Mouse (Mus musculus) adrenal gland, postnatal 25 days (tissue): ENCODE data around the gene Lrp3. TPM values are rescaled to one million over a fixed set of nuclear protein-coding genes. Genes with fewer than 3 reads are reported as not detected.
"Not testable (repeated sequence)": the region's sequence is repeated elsewhere in the genome, so short reads cannot be mapped to it uniquely, and the experiment has no call there.

ENCODE experiments used
- DNase-seq: peaks from one replicate; pipeline ENCODE4 v3.0.0; 2021; ENCODE audit warnings: mixed read lengths
- long read RNA-seq: library from polyadenylated mRNA; stranded (forward); transcript quantifications from one replicate; pipeline ENCODE4 v2.0.0, GENCODE M21; 2021
- total RNA-seq: library from RNA; stranded (reverse); gene quantifications from 2 replicates; pipeline ENCODE4 v1.2.3, GENCODE M21; 2021

Lrp3 gene
- 15.7 and 20.2 TPM in 2 replicates for total RNA-seq
- long read RNA-seq, full-length matches to known transcripts = 17 of 38 reads
- long read RNA-seq, partial matches to known transcripts = 12 of 38 reads
- long read RNA-seq, other reads (novel, unspliced or antisense) = 9 of 38 reads

DNA sequence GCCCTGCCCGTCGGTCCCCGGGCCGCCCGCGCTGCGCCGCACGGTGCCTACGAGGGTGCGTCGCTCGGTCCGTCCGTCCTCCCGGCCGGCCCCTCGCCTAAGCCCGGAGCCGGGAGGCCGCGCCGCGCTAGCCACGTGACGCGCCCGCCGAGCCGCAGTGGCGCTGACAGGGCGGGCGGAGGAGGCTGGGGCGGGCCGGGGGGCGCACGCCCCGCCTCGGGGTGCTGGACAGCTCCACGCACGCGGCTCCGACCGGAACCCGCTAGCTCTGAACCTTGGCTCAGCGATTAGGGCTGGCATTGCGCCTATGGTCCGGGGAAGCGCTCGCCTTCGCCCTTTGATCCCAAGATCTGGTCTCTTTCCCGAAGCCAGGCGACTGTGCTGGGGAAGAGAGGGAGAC is at the start of gene Lrp3:
Gene Lrp3, minus strand, starts transcription at position 274 of the 400 bp plus-strand sequence.
- peak; percentile 90 for DNase-seq

DNA sequence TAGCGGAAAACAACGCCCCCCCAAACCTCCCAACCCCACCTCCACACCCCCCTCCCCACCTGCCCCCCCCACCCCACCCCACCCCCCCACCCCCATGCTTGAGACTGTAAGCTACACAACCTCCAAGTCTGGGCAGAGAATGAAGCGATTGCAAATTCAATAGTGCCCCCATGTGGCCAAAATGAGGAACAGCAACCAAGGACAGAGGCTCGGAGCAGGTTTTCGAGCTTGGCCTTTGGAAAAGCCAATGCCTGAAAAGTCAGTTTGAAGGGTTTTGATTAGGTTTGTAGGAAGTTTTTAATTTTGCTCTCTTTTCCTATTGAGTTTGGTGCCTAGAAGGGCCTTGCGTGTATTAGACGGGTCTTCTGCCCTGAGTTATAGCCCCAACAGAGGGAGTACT is 49.4 kb upstream of the Lrp3 start:
- peak; percentile 33 for DNase-seq

DNA sequence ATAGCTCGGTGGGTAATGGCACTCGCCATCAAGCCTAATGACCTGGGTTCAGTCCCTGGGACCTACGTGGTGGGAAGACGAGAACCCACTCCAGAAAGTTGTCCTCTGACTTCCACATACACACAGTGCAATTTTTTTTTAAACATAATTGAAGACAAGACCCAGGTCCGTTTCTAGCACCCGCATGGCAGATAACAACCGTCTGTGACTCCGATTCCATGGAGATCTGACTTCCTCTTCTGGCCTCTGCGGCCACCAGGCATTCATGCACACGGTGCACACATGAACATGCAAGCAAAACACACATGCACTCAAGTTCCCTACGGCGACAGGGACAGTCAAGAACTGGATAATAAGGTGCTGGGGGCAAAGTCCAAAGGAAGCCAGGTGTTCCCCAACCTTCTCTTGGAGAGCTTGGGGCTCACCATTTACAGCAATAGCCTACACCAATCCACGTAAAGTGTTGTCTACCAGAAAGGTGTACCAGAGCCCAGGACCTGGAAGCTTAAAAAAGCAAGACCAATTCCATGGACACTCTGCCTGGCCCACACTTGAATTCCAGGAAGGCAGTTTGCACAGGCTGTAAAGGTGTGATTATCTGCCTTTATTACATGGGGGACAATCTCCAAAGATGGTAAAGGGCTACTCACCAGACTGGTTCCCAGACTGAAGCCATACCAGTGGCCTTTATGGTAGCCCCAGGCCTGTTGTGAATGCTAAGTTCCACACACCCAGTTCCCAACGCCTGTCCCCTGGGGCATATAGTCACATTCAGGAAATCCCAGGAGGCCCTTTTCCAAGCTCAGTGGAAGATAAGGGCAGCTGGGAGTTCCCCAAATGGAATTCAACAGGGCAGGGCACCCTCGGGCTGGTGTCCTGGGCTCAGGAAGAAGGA is 48.5 kb upstream of the Lrp3 start:
- DNase-seq = no peak

DNA sequence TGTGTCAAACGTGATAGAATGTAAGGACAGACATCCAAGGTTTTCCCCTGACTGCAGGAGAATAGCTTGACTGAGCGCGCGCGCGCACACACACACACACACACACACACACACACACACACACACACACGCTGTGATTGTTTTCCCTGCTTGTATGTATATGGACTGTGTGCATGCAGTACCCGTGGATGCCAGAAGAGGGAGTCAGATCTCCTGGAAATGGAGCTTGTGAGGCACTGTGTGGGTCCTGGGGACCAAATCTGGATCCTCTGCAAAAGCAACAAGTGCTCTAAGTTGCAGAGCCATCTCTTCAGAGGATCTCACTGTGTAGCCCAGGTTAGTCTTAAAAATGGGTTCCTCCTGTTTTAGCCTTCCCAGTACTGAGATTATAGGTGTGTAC is 44.1 kb upstream of the Lrp3 start:
- DNase-seq = no peak

DNA sequence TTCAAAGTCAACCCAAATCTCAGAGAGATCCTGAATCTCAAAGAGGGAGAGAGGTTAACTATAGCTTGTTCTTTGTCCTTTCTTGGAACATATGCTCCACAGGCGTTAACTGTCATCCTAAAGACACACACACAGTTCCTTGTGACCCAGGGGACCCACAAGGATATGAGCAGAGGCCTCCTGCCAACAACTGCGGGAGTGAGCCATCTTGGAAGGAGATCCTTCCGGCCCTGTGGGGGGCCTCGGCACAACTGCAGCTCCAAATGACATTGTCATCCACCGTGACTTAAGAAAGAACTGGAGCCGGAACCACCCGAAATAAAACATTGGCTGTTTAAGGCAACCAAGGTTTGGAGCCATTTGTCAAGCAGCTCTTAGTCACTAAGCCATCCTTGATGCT is 43.0 kb upstream of the Lrp3 start:
- no peak for DNase-seq

DNA sequence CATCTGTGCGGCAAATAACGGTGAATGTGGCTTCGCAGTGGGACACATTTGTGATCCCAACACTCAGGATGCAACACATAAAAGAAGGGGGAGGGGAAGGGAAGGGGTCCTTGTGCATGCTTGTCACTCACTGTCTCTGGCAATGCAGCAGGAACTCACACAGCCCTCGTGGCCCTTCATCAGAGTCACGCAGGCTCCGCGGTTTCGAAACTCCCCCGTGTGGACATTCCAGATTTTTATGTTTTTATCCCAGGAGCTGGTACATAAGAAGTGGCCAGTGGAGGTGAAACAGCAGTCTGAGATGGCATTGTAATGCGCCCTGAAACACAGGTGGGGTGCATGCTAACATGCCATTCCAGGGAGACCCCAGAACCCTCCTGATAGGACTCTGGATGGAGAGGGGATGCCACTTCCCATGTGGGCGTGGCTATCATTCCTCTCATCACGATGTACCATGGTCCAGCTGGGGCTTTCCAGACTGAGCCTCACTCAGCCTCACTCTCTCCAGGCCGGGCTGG is 36.8 kb upstream of the Lrp3 start:
- peak; percentile 37 for DNase-seq

DNA sequence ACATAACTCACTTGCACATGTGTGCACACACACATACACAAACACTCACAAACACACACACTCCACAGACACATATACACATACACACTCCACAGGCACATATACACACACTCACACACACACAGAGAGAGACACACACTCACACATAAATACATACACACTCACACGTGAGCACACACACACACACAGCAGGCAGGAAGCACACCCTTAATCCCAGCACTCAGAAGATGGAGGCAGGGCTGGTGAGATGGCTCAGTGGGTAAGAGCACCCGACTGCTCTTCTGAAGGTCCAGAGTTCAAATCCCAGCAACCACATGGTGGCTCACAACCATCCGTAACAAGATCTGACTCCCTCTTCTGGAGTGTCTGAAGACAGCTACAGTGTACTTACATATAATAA is 22.6 kb upstream of the Lrp3 start:
- DNase-seq = not testable (repeated sequence)

DNA sequence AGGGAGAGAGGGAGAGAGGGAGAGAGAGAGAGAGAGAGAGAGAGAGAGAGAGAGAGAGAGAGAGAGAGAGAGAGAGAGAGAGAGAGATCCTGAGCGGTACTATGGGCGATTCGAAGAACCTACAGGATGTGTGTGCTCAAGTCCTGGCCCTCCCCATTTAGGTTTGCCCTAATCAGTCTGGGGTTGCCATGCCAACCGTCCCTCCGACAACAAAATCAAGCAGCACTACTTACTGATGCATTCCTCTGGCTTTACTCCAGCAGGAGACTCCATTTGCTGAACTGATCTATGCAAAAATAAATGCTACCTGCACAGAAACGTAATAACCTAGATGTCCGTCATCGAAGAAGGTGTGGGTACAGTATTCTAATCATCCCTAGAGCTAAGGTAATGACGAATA is 20.0 kb upstream of the Lrp3 start:
- peak; percentile 62 for DNase-seq

DNA sequence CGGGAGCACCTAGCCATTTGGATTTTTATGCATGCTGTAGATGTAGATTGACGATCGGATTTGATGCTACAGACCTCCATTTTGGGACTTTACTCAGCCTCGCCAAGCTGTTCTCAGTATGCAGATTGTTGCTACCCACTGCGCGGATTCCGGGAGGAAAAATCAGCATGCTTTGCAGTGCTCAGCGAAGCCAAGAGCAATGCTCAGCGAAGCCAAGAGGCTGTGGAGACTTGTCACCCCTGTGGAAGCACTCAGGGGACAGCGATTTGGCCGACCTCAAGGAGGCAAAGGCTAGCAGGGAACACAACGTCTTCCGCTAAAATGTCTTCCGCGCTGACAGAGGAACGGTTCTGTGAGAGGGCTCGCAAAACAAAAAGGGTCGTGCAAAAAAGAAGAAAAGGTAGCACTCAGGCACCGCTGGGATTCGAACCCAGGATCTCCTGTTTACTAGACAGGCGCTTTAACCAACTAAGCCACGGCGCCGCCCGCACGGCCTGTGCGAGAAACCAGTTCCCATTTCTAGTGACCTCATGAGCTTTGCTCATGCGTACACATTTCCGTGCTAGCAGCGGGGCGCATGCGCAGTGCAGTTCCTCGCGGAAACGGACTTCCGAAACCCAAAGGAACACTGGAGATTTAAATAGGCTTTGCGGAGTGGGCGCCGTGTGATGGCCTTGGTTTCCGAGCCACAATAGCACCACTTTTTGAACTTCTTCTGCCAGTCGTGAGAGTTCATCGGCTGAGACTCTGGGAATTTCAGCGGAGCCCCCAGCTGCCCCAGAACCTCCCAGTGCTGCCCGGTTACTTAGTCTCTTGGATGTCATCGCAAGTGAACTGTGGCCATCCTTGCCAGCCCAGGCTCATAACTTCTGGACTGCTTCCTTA is 19.3 kb upstream of the Lrp3 start:
- peak; percentile 97 for DNase-seq

DNA sequence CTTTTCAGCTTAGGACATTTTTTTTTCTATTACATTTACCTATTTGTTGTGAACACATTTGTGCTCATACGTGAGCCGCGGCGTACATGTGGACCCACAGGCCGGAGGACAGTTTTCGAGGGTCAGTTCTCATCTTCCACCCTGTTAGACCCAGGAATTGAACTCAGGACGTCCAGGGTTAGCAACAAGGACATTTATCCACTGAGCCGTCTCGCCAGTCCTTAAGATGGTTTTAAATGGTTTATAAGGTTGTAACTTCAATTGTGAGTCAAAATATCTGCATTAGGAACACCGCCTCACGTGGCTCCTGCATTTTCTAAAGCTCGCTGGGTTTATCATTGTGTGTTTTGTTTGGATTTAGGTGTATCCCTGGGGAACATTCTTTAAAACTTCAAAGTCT is 18.6 kb upstream of the Lrp3 start:
- DNase-seq = no peak

DNA sequence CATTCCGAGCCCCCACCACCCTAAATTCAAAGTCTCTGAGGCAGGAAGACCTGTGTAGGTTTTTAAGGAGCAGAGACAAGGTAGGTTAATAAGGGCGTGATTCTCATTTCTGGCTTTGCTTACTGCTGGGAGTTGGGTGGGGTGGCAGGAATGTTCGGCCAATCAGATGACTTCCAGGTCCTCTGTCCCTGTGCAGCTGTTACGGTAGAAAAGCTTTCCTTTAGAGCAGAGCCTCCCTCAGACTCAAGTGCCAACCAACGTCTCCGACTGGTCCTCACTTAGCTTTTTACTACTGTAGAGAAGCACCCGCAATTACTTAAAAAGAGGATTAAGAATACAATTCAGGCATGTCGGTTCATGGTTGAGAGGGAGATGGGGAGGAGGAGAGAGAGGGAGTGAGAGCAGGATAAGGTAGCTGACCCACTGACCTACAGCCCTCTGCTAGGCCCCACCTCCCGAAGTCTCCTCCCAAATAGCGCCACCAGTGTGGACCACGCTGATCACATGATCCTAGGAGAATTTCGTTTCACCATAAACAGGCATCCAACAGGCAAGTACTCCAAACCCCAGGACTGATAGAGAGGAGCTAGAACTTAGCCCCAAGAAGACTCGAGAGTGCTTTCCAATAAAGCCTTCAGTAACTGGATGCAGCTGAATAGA is 17.6 kb upstream of the Lrp3 start:
- no peak for DNase-seq

DNA sequence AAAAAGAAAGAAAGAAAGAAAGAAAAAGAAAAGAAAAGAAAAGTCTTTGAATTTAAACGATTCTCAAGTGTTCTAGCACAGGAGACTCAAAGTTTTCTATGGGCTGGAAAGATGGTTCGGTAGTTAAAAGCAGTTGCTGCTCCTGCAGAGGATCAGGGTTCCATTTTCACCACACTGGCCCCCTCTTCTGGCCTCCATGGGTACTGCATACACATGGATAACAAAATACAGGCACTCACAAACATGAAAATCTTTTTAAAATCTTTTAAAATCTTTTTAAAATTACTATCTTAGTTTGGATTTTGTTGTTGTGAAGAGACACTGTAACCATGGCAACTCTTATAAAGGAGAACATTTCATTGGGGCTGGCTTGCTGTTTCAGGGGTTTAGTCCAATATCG is 15.0 kb upstream of the Lrp3 start:
- DNase-seq = no peak

DNA sequence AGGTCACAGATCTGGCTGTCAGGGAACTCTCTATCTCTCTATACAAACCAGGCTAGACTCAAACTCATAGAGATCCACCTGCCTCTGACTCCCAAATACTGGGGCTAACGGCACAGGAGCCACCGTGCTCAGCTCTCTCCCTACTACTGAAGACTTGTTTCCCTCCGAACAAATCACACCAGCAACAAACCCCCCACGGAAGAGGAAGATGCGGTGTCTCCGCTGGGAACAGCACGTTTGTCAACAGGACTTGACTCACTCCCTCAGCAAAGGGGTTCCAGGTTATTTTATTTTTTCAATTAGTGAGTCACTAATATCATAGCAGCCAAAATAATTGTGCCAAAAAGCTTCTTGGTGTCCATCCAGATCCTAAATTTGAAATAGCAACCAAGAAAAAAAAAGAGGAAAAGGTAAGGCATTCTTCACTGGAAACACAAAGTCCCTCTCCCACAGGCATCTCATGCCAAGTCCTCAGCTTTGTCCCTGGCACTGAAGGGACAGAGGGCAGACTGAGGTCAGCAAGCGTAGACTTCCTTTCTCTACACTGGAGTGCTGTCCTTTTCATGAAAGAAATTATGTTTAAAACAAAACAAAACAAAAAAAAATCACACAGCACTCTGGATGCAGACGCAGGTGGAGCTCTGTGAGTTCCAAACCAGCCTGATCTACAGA is 5.5 kb upstream of the Lrp3 start:
- DNase-seq = no peak

DNA sequence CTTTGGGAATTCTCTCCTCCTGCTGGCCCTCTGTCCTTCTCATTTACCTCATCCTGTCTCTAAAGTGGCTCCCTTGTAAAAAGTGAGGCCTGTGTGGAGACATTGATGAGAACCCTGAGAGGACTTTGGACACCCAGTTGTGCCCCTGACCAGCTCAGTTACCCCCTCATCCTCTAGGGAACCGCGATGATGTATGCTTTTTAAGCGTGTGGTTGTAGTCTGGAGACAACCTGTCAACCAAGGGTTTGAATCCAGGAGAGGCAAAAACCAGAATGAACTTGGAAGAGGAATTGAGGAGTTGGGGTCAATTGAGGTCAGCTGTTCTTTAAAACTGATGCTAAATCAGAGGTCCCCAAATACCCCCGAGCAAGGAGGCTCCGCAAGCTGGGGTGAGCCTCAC is 433 bp upstream of the Lrp3 start:
- DNase-seq = no peak

DNA sequence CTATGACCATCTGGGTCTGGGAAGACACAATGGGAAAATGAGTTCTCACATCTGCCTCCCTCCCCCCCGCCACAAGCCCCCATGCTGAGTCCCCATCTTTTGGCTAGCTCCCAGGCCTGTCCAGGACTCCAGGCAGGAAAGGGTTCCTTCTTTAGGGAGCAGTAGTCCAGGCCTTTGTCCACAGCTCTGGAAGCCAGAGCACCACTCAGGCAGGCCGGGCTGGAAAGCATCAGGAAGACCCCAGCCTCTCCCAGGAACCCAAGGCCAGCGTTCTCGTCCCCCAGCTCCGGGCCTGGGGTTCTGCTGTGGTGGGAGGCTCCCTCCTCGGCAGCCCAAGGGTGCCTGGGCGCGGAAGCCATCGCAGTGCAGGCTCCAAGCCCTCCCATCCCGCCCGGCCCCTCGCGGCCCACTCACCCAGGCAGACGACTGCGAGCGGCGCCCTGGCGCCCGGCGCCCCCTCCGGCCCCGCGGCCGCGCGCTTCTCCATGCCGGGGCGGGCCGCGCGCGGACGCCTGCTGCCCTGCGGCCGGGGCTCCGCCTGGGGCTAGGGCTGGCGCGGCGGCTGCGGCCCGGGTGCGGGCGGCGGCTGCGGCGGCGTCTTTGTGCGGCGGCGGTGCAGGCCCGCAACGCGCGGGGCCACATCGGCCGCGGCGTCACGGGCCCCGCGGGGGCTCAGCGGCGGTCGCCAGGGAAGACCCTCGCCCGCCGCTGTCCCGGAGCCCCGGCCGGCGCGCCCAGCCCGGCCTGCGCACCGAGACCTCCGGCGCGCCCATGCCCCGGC is 666 bp downstream of the Lrp3 start:
- peak; percentile 40 for DNase-seq

DNA sequence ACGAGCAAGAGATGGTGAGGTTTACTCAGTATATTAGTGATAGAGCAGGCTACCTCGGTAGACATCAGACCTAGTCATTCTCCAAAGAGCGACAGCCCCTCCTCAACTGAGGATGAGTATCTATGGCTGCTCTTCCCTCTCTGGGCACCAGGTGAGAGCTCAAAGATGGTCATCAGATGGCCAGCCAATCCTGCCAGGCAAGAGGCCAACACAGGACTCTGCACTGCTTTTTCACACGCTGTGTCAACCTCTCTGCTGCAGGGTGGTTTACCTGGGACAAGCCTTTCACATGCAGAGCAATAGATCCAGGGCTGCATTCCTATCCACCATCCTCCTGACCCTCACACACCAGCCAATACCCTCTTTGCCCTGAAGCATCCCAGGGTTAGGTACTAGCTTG is 3.5 kb downstream of the Lrp3 start:
- DNase-seq = no peak

DNA sequence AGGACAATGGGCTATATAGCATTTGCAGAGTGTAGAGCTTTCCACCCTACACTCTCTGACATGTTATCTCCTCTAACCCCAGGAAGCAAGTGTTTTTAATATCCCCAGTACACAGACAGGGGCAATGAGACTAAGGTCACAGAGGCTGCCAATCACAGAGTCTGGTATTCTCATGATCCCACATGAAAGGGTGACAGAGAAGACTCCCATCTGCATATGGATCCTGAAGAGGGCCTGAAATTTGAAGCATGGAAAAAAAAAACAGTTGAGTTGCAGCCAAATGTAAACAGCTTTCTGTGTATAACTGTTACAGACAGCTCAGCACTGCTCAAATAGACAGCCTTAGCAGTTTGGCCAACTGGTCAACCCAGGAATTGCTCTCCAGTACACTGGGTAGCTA is 15.5 kb downstream of the Lrp3 start:
- no peak for DNase-seq

DNA sequence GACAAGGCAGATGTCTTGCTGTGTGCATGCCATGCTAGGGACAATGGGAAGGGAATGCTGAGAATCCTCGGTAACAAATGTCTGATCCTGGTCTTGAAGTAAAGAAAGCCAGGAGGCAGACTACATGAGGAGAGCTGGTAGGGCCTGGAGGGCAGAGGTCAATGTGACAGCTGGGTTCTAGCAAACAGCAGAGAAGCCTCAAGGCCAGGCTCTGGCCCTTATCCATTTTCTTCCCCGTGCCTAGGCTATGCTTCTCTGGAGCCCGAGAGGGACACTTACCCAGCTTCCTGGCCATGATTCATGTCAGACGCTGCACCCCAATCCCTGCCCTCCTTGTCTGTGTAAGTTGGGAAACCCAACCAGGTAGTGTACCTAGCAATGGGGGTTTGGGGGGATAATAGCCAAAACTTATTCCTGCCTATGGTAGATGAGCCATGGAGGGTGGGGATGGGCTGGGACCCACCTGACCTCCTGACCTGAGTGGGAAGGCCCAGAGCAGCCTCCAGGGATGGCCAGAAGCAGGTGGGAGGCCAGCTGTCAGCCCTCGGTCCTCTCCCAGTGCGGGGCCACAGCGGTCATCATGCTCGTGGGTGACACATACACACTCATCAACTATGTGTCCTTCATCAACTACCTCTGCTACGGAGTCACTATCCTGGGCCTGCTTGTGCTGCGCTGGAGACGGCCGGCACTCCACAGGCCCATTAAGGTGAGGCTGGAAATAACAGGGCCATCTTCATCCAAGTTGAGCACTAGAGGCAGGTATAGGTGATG is 16.1 kb downstream of the Lrp3 start:
- peak; percentile 27 for DNase-seq

DNA sequence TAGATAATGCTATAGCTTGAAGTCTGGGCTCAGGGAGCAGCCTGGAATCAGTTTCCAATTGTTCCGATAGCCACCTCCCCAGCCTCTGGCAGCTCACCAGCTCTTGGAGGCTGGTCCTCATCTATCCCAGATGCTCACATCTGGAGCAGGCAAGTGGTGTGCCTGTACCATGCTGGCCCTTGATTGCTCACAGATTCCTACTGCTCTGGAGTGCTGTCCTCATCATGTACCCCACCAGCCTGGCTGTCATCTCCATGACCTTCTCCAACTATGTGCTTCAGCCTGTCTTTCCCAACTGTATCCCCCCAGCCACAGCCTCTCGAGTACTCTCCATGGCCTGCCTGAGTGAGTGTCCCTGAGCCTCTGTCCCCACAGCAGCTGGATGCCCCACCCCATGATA is 18.3 kb downstream of the Lrp3 start:
- no peak for DNase-seq

DNA sequence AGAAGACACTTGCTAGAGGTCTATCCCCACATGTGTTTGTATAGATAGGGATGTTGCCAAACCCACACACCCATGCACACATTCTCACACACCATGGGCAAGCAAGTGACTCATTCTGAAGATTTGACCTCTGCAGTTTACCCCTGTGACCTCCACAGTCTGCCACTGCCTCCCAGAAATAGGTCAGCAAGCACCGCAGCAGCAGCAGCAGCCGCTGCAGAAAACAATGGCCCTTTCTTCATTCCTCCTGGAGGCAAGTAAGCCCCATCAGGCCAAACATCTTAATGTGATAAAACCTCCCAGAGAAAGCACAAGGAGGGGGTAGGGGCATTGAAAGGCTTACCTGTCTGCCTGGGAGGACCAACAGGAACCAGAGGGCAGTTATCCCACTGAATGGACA is 24.0 kb downstream of the Lrp3 start:
- no peak for DNase-seq
